Mouse (Mus musculus): ENCODE results near the gene Gnpda2. TPM values are rescaled to one million over a fixed set of nuclear protein-coding genes. Genes with fewer than 3 reads are reported as not detected.

The Gnpda2 gene
- 10 to 100 TPM; 19.1 to 19.3 TPM for total RNA-seq (2021)

DNA sequence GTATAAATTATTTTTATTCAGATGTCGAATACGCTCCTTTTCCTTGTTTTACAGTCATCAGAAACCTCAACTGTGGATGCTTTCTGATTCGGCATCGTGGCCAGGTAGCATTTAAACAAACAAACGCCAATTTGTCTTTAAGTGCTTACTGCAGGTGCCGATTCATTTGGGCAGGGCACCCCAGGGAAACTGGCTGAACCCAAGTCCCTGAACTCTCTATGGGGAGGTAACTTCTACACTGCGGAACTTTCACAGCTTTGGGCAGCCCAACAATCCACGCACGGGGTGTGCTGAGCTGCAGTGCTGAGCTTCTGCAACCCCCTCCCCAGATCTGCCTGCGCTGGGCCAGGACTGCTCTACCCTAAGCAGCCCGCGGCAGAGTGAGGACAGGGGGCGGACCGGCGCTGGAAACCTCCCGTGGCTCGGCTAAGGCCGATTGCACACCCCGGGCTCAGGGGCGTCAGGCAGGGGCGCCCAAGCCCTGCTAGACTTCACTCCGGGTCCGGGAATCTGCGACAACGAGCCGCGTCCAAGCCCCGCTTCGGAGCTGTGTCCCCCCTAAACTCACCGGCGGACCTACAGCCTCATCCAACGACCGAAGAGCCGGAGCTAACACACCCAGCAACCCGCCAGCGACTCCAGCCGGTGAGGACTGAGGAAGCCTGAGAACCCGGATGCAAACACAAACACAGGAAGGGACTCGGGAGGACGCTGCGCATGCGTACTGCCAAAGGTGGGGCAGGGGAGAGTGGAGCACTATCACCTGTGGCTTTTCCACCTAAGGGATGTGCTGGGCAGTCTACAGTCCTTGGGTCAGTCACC lies at the start of gene Gnpda2:
TSS of gene Gnpda2 (minus strand) at position 701 of the 822 bp plus-strand sequence.
- intact Hi-C loops (cut with DNase I), result no loop called here

DNA sequence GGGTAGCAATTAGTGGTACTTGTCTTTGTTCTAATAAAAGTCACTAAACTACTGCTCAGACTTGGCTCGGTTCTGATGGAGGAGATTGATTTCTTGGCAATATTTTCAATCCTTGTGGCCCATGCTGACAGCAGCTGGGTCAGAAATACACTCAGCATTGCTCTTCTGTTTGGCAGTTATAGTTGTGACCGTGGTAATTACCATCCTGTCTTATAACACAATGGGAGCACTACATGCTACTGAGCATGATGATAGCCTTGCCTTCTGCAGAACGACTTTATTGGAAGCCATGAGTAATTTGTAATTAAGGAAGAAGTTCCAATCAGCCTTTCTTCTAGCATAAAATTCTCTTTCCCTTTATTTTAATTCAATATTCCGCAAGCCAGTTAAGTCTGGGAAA lies 42.6 kb upstream of the Gnpda2 start:
- intact Hi-C loops (cut with DNase I), result no loop called here
- no peak for DNase-seq (ENCODE audit: low spot score in 2 of 2)

More for the DNA sequence above, at the start of gene Gnpda2:
- peak; percentile 86 to 93 for DNase-seq (ENCODE audit: low spot score in 2 of 2)

DNA sequence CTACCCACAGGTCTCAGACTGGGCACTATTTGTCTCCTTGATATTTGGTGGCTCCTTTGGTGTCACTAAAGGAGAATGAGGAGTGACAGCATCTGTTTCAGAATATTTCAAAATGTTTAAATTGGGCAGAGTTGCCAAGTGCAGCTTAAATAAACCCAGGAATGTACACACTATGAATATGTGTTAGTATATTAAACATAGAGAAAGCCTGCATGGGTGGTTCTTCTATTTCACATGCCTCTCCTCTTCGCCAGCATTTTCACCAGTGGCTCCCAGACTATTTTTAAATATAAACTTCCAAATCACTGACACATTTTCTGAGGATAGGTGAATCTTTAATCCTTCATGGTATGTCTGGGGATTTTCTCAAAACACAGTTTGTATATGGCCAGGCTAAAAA lies 28.8 kb upstream of the Gnpda2 start:
- DNase-seq (ENCODE audit: low spot score in 2 of 2), result peak; percentile 21 to 48
- intact Hi-C loops (cut with DNase I), result no loop called here

DNA sequence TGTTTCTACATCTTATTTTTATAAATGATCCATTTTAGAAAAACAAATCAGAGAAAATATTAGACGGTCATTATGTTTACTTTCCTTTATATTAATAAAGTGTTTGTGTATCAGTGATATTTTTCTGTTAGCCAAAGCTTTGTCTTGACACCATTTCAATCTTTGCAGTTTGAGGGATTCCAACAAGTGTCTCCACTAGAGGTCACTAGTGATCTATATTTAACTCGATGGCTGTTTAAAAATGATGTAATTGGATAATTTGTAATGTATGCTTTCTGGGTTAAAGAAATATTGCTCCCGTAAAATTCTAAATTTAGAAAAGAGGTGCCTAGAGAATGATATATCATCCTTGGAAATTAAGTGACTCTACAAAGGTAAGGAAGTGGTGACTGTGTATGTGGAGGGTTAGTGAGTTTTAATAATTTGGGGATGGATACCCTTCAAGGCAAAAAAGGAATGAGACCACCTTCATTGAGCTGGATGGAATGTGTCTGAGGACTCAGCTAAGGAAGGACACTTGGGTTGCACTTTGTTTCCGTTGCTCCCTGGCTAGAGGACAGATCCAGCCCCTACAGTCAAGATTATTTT lies 21.2 kb upstream of the Gnpda2 start:
- DNase-seq (ENCODE audit: low spot score in 2 of 2), result peak in 1 of 2 experiments; percentile 40
- intact Hi-C loops (cut with DNase I), result loop anchor here (10.0 kb wide), 2 partner anchors 1381 to 1481 kb away; partner anchors contain the start of gene Gabra2

DNA sequence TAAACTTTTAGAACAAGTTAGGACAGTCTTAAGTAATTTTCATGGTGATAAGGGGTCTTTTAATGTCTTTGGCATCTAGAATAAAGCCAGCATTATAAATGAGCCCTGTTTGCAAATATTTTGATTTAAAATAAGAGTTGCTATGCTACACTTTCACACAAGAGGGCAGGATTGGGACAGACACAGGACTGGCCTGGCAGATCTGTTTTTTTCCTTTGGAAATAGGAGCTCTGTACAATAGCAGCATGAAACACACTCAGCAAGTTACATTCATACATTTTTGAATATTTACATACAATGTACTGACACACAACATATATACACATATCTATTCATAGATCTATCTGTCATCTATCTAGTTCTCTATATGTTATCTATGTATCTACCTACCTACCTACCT lies 8.9 kb upstream of the Gnpda2 start:
- peak in 1 of 2 experiments; percentile 19 for DNase-seq (ENCODE audit: low spot score in 2 of 2)
- intact Hi-C loops (cut with DNase I), result no loop called here

DNA sequence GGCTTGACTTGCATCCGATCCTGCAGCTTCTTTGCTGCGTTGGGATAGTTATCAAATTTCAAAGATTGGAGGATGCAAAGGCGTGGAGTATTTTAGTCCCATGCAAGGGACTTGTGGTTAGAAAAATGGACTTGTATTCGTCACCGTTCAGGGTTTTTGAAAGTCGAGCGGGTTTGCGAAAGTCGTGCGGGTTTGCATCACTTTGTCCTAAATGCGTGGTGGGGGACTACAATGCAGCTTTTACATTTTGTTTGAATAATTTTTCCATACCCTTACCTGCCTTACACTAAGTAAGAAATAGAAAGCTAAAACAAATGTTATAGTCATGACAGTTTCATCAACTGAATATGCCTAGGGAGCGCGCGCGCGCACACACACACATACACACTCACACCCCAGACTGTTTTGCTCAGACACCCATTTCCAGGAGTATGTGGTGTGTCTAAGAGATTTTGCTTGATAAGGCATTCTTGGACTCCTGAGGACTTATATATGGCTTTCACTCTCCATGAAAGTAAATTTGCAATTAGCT lies 34.7 kb downstream of the Gnpda2 start:
- no peak for DNase-seq (ENCODE audit: low spot score in 2 of 2)
- intact Hi-C loops (cut with DNase I), result loop anchor here (10.0 kb wide), 1 partner anchor 1433 kb away; no protein-coding TSS in a partner anchor

DNA sequence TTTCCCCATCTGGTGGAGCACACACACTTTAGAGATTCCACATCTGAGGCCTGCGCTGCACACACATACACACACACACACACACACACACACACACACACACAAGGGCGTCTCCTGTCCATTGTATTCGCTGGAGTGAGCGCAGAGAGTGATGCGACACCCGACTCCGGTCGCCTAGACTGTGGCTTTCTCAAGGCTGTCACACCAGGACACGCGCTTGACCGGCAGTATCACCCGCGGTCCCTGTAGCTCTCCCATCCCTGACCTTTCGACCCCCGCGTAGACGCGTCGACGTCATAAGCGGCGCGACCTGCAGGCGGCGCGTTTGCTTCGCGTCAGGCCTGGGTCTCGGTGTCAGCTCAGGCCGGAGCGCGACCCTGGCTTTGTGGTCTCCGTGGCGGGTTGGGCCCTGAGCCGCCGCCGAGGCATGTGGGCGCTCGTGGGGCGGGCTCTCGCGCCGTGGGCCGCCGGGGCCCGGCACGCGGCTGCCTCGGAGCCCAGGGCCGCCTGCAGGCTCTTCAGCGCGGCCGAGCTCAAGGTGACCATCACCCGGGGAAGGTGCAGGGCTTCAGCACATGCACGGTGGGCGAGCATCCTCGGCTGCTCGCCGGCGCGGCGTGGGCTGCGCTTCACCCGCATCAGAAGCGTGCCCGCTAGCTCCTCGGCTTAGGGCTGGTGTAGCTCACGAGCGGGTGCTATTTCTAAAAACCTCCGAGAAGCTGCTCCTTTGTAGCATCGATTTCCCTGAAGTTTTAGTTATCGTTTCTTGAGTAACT lies 35.3 kb downstream of the Gnpda2 start, which contains the start of gene Guf1:
TSS of gene Guf1 (plus strand) at position 296 of the 776 bp plus-strand sequence.
- intact Hi-C loops (cut with DNase I), result loop anchor here (10.0 kb wide), 1 partner anchor 1432 kb away; no protein-coding TSS in a partner anchor
- DNase-seq (ENCODE audit: low spot score in 2 of 2), result peak; percentile 94 to 95

DNA sequence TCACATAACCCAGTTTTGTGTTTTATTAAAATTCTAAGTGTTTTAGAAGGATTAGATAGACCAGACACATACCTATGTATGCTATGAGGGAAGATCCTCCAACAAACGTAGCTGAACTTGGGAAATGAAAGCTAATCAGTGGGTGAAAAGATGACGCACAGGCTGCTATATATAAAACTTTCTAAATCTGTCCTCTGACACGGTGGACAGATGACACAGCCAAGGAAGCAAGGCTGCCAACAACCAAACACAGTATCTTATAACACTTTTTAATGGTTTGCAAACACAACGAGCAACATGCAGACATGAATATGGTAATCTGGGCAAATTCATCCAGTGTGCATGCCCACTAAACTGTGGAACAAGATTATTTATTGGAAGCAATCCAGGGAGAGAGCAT lies 49.7 kb downstream of the Gnpda2 start, which contains the start of gene Yipf7:
TSS of gene Yipf7 (minus strand) at position 160 of the 400 bp plus-strand sequence.
- peak in 1 of 2 experiments; percentile 65 for DNase-seq (ENCODE audit: low spot score in 2 of 2)
- intact Hi-C loops (cut with DNase I), result no loop called here

DNA sequence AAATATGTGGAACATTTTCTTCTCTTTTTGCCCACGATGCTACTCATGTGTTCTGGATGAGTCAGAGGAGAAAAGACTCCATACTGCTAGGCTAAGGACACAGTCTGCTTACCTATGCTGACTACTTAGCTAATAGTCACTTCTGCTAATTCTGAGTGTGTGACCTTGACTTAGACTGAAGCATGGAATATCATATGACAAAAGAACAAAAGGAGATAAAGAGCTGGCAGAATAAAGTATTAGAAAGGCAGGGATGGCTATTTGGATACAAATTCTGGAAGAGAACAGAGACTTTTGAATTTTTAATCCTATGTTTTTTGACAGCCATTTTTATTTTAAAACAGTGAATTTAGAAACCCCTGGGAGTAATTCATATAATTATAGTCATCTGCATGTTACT lies 50.5 kb downstream of the Gnpda2 start:
- no peak for DNase-seq (ENCODE audit: low spot score in 2 of 2)
- intact Hi-C loops (cut with DNase I), result no loop called here

DNA sequence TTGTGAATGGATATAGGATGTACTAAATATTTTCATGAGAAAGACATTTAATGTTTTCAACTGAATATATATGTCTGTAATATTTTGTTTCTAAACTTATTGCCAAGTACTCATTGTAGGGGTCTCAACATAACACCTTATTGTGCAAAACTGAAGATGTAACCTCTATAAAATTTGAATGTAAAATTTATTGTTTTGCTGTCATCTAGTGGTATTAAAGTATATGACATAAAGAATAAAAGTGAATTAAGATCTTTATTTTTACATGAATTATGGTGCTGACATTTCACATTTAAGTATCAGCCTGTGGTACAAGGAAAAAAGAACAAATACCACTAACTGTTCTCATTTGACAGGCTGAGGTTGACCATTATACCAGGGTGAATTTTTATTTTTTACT lies 68.2 kb downstream of the Gnpda2 start:
- DNase-seq (ENCODE audit: low spot score in 2 of 2), result no peak
- intact Hi-C loops (cut with DNase I), result loop anchor here (5.0 to 10.0 kb wide), 2 partner anchors 1392 to 1769 kb away; no protein-coding TSS in a partner anchor

Other genes with a start within 250 kb of the Gnpda2 start
- gene Yipf7, start 49.7 kb downstream of the Gnpda2 start, total RNA-seq (2021), result not detected
- 10 to 100 TPM; 22.3 to 23.0 TPM for gene Guf1, start 35.4 kb downstream of the Gnpda2 start, total RNA-seq (2021)